Comparison of ENCODE assay signal across 8 mouse cellular contexts in the genomic region with DNA sequence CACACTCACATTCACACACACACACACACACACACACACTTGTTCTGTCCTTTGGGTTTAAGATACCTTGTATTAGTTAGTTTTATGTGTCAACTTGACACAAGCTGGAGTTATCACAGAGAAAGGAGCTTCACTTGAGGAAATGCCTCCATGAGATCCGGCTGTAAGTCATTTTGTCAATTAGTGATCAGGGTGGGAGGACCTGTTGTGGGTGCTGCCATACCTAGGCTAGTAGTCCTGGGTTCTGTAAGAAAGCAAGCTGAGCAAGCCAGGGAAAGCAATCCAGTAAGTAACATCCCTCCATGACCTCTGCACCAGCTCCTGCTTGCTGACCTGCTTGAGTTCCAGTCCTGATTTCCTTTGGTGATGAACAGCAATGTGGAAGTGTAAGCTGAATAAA. TPM values are rescaled to one million over a fixed set of nuclear protein-coding genes. Genes with fewer than 3 reads are reported as not detected.
A peak's percentile ranks its signal among the peaks of the same experiment; 100 is the strongest.
DNase-seq lines count a peak whose midpoint lies in the region; ATAC-seq lines count a peak whose summit lies in the region.
"Not testable (repeated sequence)": the region's sequence is repeated elsewhere in the genome, so short reads cannot be mapped to it uniquely, and the experiment has no call there.

No protein-coding gene starts in this region.

- H3K36me3 ChIP-seq in embryonic facial prominence, embryonic 10.5 days (replicated peaks): peaks cover 20% of the 10 kb centered on the region
- not testable (repeated sequence) for H3K36me3 ChIP-seq in forebrain, embryonic 16.5 days (ENCODE audit: control insufficient read depth, insufficient read depth); hindbrain, embryonic 10.5 days; liver, embryonic 11.5 days (ENCODE audit: control insufficient read depth, insufficient read depth, low read length); midbrain, embryonic 10.5 days; neural tube, embryonic 14.5 days (ENCODE audit: control insufficient read depth, insufficient read depth, low read length)

- H3K9ac ChIP-seq in forebrain, embryonic 16.5 days (replicated peaks; ENCODE audit: low read depth, low read length): 0 out of 2 replicates have a peak overlapping the region, but pooled peaks have one; percentile 36
- not testable (repeated sequence) for H3K9ac ChIP-seq in liver, embryonic 11.5 days (ENCODE audit: low read depth, low read length); neural tube, embryonic 14.5 days (replicated peaks; ENCODE audit: low read depth, low read length)

- H3K4me3 ChIP-seq in embryonic facial prominence, embryonic 10.5 days: peak overlapping the region; percentile 66
- peak overlapping the region; percentile 40; the same call in 1 of the 2 replicates for H3K4me3 ChIP-seq in forebrain, embryonic 16.5 days (replicated peaks; ENCODE audit: low read length)
- peak overlapping the region; percentile 62 for H3K4me3 ChIP-seq in hindbrain, embryonic 10.5 days
- peak overlapping the region; percentile 31; the same call in 1 of the 2 replicates for H3K4me3 ChIP-seq in liver, embryonic 11.5 days (ENCODE audit: low read depth, low read length)
- H3K4me3 ChIP-seq in midbrain, embryonic 10.5 days: peak overlapping the region; percentile 73
- H3K4me3 ChIP-seq in neural tube, embryonic 14.5 days (ENCODE audit: low read depth, low read length): not testable (repeated sequence)

- not testable (repeated sequence) for H3K9me3 ChIP-seq in embryonic facial prominence, embryonic 10.5 days; forebrain, embryonic 16.5 days (ENCODE audit: control insufficient read depth, low read length); hindbrain, embryonic 10.5 days; liver, embryonic 11.5 days (ENCODE audit: control insufficient read depth, low read length); midbrain, embryonic 10.5 days (replicated peaks); neural tube, embryonic 14.5 days (ENCODE audit: control insufficient read depth, low read length)

- WGBS in embryonic facial prominence, embryonic 10.5 days: 63% methylated on average over 1 of the region's 1 CpGs
- 59% methylated on average over 1 of the region's 1 CpGs for WGBS in forebrain, embryonic 16.5 days
- WGBS in hindbrain, embryonic 10.5 days: 77% methylated on average over 1 of the region's 1 CpGs
- 73% methylated on average over 1 of the region's 1 CpGs for WGBS in liver, embryonic 11.5 days
- 76% methylated on average over 1 of the region's 1 CpGs for WGBS in midbrain, embryonic 10.5 days
- whole genome bisulfite sequencing in neural tube, embryonic 14.5 days: 73% methylated on average over 1 of the region's 1 CpGs

- H3K4me2 ChIP-seq in forebrain, embryonic 16.5 days (ENCODE audit: low read length): peak overlapping the region; percentile 67
- peak overlapping the region; percentile 61 for H3K4me2 ChIP-seq in liver, embryonic 11.5 days
- peak overlapping the region; percentile 37 for H3K4me2 ChIP-seq in neural tube, embryonic 14.5 days (ENCODE audit: low read depth, low read length)

- H3K27ac ChIP-seq in embryonic facial prominence, embryonic 10.5 days (replicated peaks): 0 out of 2 replicates have a peak overlapping the region, but pooled peaks have one; percentile 44
- not testable (repeated sequence) for H3K27ac ChIP-seq in forebrain, embryonic 16.5 days (ENCODE audit: low read length); liver, embryonic 11.5 days (ENCODE audit: low read depth, low read length)
- H3K27ac ChIP-seq in hindbrain, embryonic 10.5 days: peak overlapping the region; percentile 72
- H3K27ac ChIP-seq in midbrain, embryonic 10.5 days (replicated peaks): peak overlapping the region; percentile 59; the same call in 1 of the 2 replicates
- peak overlapping the region; percentile 55; the same call in 1 of the 2 replicates for H3K27ac ChIP-seq in neural tube, embryonic 14.5 days (ENCODE audit: low read depth, low read length)

- H3K4me1 ChIP-seq in embryonic facial prominence, embryonic 10.5 days: peaks cover 19% of the 10 kb centered on the region
- peaks cover 12% of the 10 kb centered on the region for H3K4me1 ChIP-seq in forebrain, embryonic 16.5 days (replicated peaks; ENCODE audit: control insufficient read depth, insufficient read depth, low read length)
- peaks cover 19% of the 10 kb centered on the region for H3K4me1 ChIP-seq in hindbrain, embryonic 10.5 days (replicated peaks)
- not testable (repeated sequence) for H3K4me1 ChIP-seq in liver, embryonic 11.5 days (replicated peaks; ENCODE audit: control insufficient read depth, insufficient read depth, low read length); neural tube, embryonic 14.5 days (ENCODE audit: control insufficient read depth, insufficient read depth, low read length)
- peaks cover 13% of the 10 kb centered on the region for H3K4me1 ChIP-seq in midbrain, embryonic 10.5 days

- DNase-seq in A20 (ENCODE audit: low read depth, low spot score): peak; percentile 3
- not testable (repeated sequence) for DNase-seq in embryonic facial prominence, embryonic 10.5 days (ENCODE audit: low spot score); hindbrain, embryonic 10.5 days (ENCODE audit: low spot score); liver, embryonic 11.5 days (ENCODE audit: low spot score); midbrain, embryonic 10.5 days (ENCODE audit: low spot score)
- DNase-seq in kidney, adult 9 months: peak; percentile 10

- not testable (repeated sequence) for H3K27me3 ChIP-seq in embryonic facial prominence, embryonic 10.5 days (replicated peaks; ENCODE audit: low read depth, poor library complexity, severe bottlenecking); forebrain, embryonic 16.5 days (replicated peaks; ENCODE audit: control insufficient read depth, insufficient read depth, low read length); hindbrain, embryonic 10.5 days (ENCODE audit: insufficient read depth, poor library complexity, severe bottlenecking); liver, embryonic 11.5 days (replicated peaks; ENCODE audit: control insufficient read depth, insufficient read depth, low read length); midbrain, embryonic 10.5 days (ENCODE audit: low read depth, poor library complexity, severe bottlenecking); neural tube, embryonic 14.5 days (ENCODE audit: control insufficient read depth, insufficient read depth, low read length)

- not testable (repeated sequence) for ATAC-seq in forebrain, embryonic 16.5 days; liver, embryonic 11.5 days (replicated peaks; ENCODE audit: low FRiP score); neural tube, embryonic 14.5 days (ENCODE audit: low read depth)

RNA-seq across cellular contexts. Expression of a gene that starts 0.9 kb away (rescaled TPM):
- polyA plus RNA-seq in embryonic facial prominence, embryonic 10.5 days (2016; fragmentation: Nextera tagmentation; extraction: Ambion mirVana): 19.3 and 19.4 TPM in 2 replicates
- 33.9 and 50.2 TPM in 2 replicates for polyA plus RNA-seq in forebrain, embryonic 16.5 days (2015; fragmentation: Nextera tagmentation; extraction: Ambion mirVana)
- 13.2 and 18.0 TPM in 2 replicates for polyA plus RNA-seq in hindbrain, embryonic 10.5 days (2016; fragmentation: Nextera tagmentation; extraction: Ambion mirVana)
- polyA plus RNA-seq in liver, embryonic 11.5 days (2014; fragmentation: Nextera tagmentation; extraction: Ambion mirVana): 8.4 and 9.2 TPM in 2 replicates
- 18.6 and 20.5 TPM in 2 replicates for polyA plus RNA-seq in midbrain, embryonic 10.5 days (2016; fragmentation: Nextera tagmentation; extraction: Ambion mirVana)
- 26.0 and 29.7 TPM in 2 replicates for polyA plus RNA-seq in neural tube, embryonic 14.5 days (2014; fragmentation: Nextera tagmentation; extraction: Ambion mirVana)

RNA-seq across cellular contexts. Expression of a gene that starts 34.5 kb away (rescaled TPM):
- polyA plus RNA-seq in embryonic facial prominence, embryonic 10.5 days (2016; fragmentation: Nextera tagmentation; extraction: Ambion mirVana): 69.8 and 71.0 TPM in 2 replicates
- polyA plus RNA-seq in forebrain, embryonic 16.5 days (2015; fragmentation: Nextera tagmentation; extraction: Ambion mirVana): 90.8 and 99.0 TPM in 2 replicates
- 51.3 and 73.4 TPM in 2 replicates for polyA plus RNA-seq in hindbrain, embryonic 10.5 days (2016; fragmentation: Nextera tagmentation; extraction: Ambion mirVana)
- 53.1 and 54.9 TPM in 2 replicates for polyA plus RNA-seq in liver, embryonic 11.5 days (2014; fragmentation: Nextera tagmentation; extraction: Ambion mirVana)
- 67.2 and 72.9 TPM in 2 replicates for polyA plus RNA-seq in midbrain, embryonic 10.5 days (2016; fragmentation: Nextera tagmentation; extraction: Ambion mirVana)
- polyA plus RNA-seq in neural tube, embryonic 14.5 days (2014; fragmentation: Nextera tagmentation; extraction: Ambion mirVana): 104 and 118 TPM in 2 replicates

RNA-seq across cellular contexts. Expression of a gene that starts 37.6 kb away (rescaled TPM):
- 22.1 and 26.8 TPM in 2 replicates for polyA plus RNA-seq in embryonic facial prominence, embryonic 10.5 days (2016; fragmentation: Nextera tagmentation; extraction: Ambion mirVana)
- 97.5 and 123 TPM in 2 replicates for polyA plus RNA-seq in forebrain, embryonic 16.5 days (2015; fragmentation: Nextera tagmentation; extraction: Ambion mirVana)
- polyA plus RNA-seq in hindbrain, embryonic 10.5 days (2016; fragmentation: Nextera tagmentation; extraction: Ambion mirVana): 27.9 and 43.4 TPM in 2 replicates
- polyA plus RNA-seq in liver, embryonic 11.5 days (2014; fragmentation: Nextera tagmentation; extraction: Ambion mirVana): 19.9 and 25.0 TPM in 2 replicates
- 26.1 and 35.2 TPM in 2 replicates for polyA plus RNA-seq in midbrain, embryonic 10.5 days (2016; fragmentation: Nextera tagmentation; extraction: Ambion mirVana)
- 99.0 and 112 TPM in 2 replicates for polyA plus RNA-seq in neural tube, embryonic 14.5 days (2014; fragmentation: Nextera tagmentation; extraction: Ambion mirVana)

RNA-seq across cellular contexts. Expression of a gene that starts 56.8 kb away (rescaled TPM):
- 76.0 and 79.7 TPM in 2 replicates for polyA plus RNA-seq in embryonic facial prominence, embryonic 10.5 days (2016; fragmentation: Nextera tagmentation; extraction: Ambion mirVana)
- 63.1 and 79.0 TPM in 2 replicates for polyA plus RNA-seq in forebrain, embryonic 16.5 days (2015; fragmentation: Nextera tagmentation; extraction: Ambion mirVana)
- 71.1 and 85.6 TPM in 2 replicates for polyA plus RNA-seq in hindbrain, embryonic 10.5 days (2016; fragmentation: Nextera tagmentation; extraction: Ambion mirVana)
- polyA plus RNA-seq in liver, embryonic 11.5 days (2014; fragmentation: Nextera tagmentation; extraction: Ambion mirVana): 69.8 and 77.3 TPM in 2 replicates
- polyA plus RNA-seq in midbrain, embryonic 10.5 days (2016; fragmentation: Nextera tagmentation; extraction: Ambion mirVana): 81.6 and 81.7 TPM in 2 replicates
- 44.8 and 54.2 TPM in 2 replicates for polyA plus RNA-seq in neural tube, embryonic 14.5 days (2014; fragmentation: Nextera tagmentation; extraction: Ambion mirVana)
